Mouse (Mus musculus): ENCODE measurements at regions not wholly inside any gene's neighbourhood (a gene's known extent, or its start where the extent isn't known, plus 50 kb on each side); places are given as distances from the start of the nearest gene placed in this dataset.

- no peak for TF ChIP-seq CTCF (IDR thresholded peaks at IDR 0.05)
- Histone ChIP-seq H3K4me3 (no peak overlapping the region), H3K27ac (no peak overlapping the region)
- DNase-seq (ENCODE audit: extremely low spot score in 1 of 2, low spot score in 2 of 2) = no peak
- intact Hi-C loops (cut with DNase I) = no loop called here
Measured at GRCm38 (mm10) chr16:7637121-7637700, 787.7 kb downstream of the Tmem114 start.

GRCm38 (mm10) chr16:7636326-7636725 is 788.6 kb downstream of the Tmem114 start:
- DNase-seq (ENCODE audit: extremely low spot score in 1 of 2, low spot score in 2 of 2) = no peak
- no peak for TF ChIP-seq CTCF (IDR thresholded peaks at IDR 0.05)
- no peak overlapping the region for H3K4me3 ChIP-seq
- H3K27ac ChIP-seq = no peak overlapping the region
- intact Hi-C loops (cut with DNase I) = no loop called here

GRCm38 (mm10) chr16:7632474-7632873 is 792.5 kb downstream of the Tmem114 start:
- DNase-seq (ENCODE audit: extremely low spot score in 1 of 2, low spot score in 2 of 2) = no peak
- Histone ChIP-seq H3K4me3 (no peak overlapping the region), H3K27ac (no peak overlapping the region)
- intact Hi-C loops (cut with DNase I) = loop anchor here (5.0 kb wide), 1 partner anchor 210 kb away; no protein-coding TSS in a partner anchor
- no peak for TF ChIP-seq CTCF (IDR thresholded peaks at IDR 0.05)

- DNase-seq (ENCODE audit: extremely low spot score in 1 of 2, low spot score in 2 of 2) = no peak
- intact Hi-C loops (cut with DNase I) = no loop called here
- no peak overlapping the region for H3K27ac ChIP-seq
- TF ChIP-seq CTCF (IDR thresholded peaks at IDR 0.05) = no peak
- H3K4me3 ChIP-seq = no peak overlapping the region
Measured at GRCm38 (mm10) chr16:7628351-7628750, 796.6 kb downstream of the Tmem114 start.

- Histone ChIP-seq H3K4me3 (no peak overlapping the region), H3K27ac (no peak overlapping the region)
- no peak for DNase-seq (ENCODE audit: extremely low spot score in 1 of 2, low spot score in 2 of 2)
- intact Hi-C loops (cut with DNase I) = no loop called here
- TF ChIP-seq CTCF (IDR thresholded peaks at IDR 0.05) = no peak
Measured at GRCm38 (mm10) chr16:7606602-7607001, 818.3 kb downstream of the Tmem114 start.

- no peak overlapping the region for H3K27ac ChIP-seq
- TF ChIP-seq CTCF (IDR thresholded peaks at IDR 0.05) = no peak
- no peak for DNase-seq (ENCODE audit: extremely low spot score in 1 of 2, low spot score in 2 of 2)
- intact Hi-C loops (cut with DNase I) = no loop called here
- no peak overlapping the region for H3K4me3 ChIP-seq
Measured at GRCm38 (mm10) chr16:7602428-7602827, 822.5 kb downstream of the Tmem114 start.

- TF ChIP-seq CTCF (IDR thresholded peaks at IDR 0.05) = no peak
- DNase-seq (ENCODE audit: extremely low spot score in 1 of 2, low spot score in 2 of 2) = no peak
- intact Hi-C loops (cut with DNase I) = no loop called here
- Histone ChIP-seq H3K27ac (no peak overlapping the region), H3K4me3 (no peak overlapping the region)
Measured at GRCm38 (mm10) chr16:7574879-7575278, 850.1 kb downstream of the Tmem114 start.

GRCm38 (mm10) chr16:7560841-7561240 is 864.1 kb downstream of the Tmem114 start:
- DNase-seq (ENCODE audit: extremely low spot score in 1 of 2, low spot score in 2 of 2) = no peak
- H3K27ac ChIP-seq = no peak overlapping the region
- intact Hi-C loops (cut with DNase I) = no loop called here
- TF ChIP-seq CTCF (IDR thresholded peaks at IDR 0.05) = no peak
- H3K4me3 ChIP-seq = no peak overlapping the region

GRCm38 (mm10) chr16:7559177-7559576 is 865.8 kb downstream of the Tmem114 start:
- Histone ChIP-seq H3K4me3 (no peak overlapping the region), H3K27ac (no peak overlapping the region)
- intact Hi-C loops (cut with DNase I) = no loop called here
- TF ChIP-seq CTCF (IDR thresholded peaks at IDR 0.05) = no peak
- no peak for DNase-seq (ENCODE audit: extremely low spot score in 1 of 2, low spot score in 2 of 2)

- TF ChIP-seq CTCF (IDR thresholded peaks at IDR 0.05) = no peak
- intact Hi-C loops (cut with DNase I) = no loop called here
- H3K27ac ChIP-seq = no peak overlapping the region
- no peak overlapping the region for H3K4me3 ChIP-seq
- no peak for DNase-seq (ENCODE audit: extremely low spot score in 1 of 2, low spot score in 2 of 2)
Measured at GRCm38 (mm10) chr16:7558637-7559036, 866.3 kb downstream of the Tmem114 start.

- DNase-seq (ENCODE audit: extremely low spot score in 1 of 2, low spot score in 2 of 2) = no peak
- Histone ChIP-seq H3K4me3 (no peak overlapping the region), H3K27ac (no peak overlapping the region)
- no peak for TF ChIP-seq CTCF (IDR thresholded peaks at IDR 0.05)
- intact Hi-C loops (cut with DNase I) = no loop called here
Measured at GRCm38 (mm10) chr16:7555911-7556310, 869.0 kb downstream of the Tmem114 start.

GRCm38 (mm10) chr16:7549568-7549967 is 875.4 kb downstream of the Tmem114 start:
- Histone ChIP-seq H3K27ac (no peak overlapping the region), H3K4me3 (no peak overlapping the region)
- DNase-seq (ENCODE audit: extremely low spot score in 1 of 2, low spot score in 2 of 2) = no peak
- TF ChIP-seq CTCF (IDR thresholded peaks at IDR 0.05) = no peak
- intact Hi-C loops (cut with DNase I) = no loop called here

GRCm38 (mm10) chr16:7544067-7544466 is 880.9 kb downstream of the Tmem114 start:
- no peak for TF ChIP-seq CTCF (IDR thresholded peaks at IDR 0.05)
- Histone ChIP-seq H3K4me3 (no peak overlapping the region), H3K27ac (no peak overlapping the region)
- no peak for DNase-seq (ENCODE audit: extremely low spot score in 1 of 2, low spot score in 2 of 2)
- intact Hi-C loops (cut with DNase I) = no loop called here
